Mouse (Mus musculus): ENCODE results near the gene Foxn2.

GRCm38 (mm10) chr17:88400122-88400521 is 40.4 kb upstream of the Foxn2 start:
- TF ChIP-seq CTCF (IDR thresholded peaks at IDR 0.05; ENCODE audit: borderline replicate concordance, insufficient read depth, low read length) (no peak), POLR2A (IDR thresholded peaks at IDR 0.05; ENCODE audit: low read depth, low read length) (no peak)
